Mouse (Mus musculus) 416B (cell line): ENCODE results near the gene Rcor3.
A peak's percentile ranks its signal among the peaks of the same experiment; 100 is the strongest.

Source experiments
- DNase-seq: peaks from one replicate; pipeline ENCODE4 v3.0.0; 2011; ENCODE audit warnings: low read depth

The Rcor3 gene

GRCm38 (mm10) chr1:192068188-192068587 lies 69.7 kb downstream of the Rcor3 start:
- no peak for DNase-seq

GRCm38 (mm10) chr1:192066956-192067355 lies 70.9 kb downstream of the Rcor3 start:
- peak; percentile 36 for DNase-seq

- peak; percentile 60 for DNase-seq
Observed at GRCm38 (mm10) chr1:192063209-192063946, 74.5 kb downstream of the Rcor3 start.

- no peak for DNase-seq
Observed at GRCm38 (mm10) chr1:192062682-192063081, 75.2 kb downstream of the Rcor3 start.

GRCm38 (mm10) chr1:192061666-192062306 lies 76.1 kb downstream of the Rcor3 start:
- peak; percentile 57 for DNase-seq

- DNase-seq: no peak
Observed at GRCm38 (mm10) chr1:192058911-192059310, 79.0 kb downstream of the Rcor3 start.

GRCm38 (mm10) chr1:192053726-192054125 lies 84.1 kb downstream of the Rcor3 start:
- no peak for DNase-seq

GRCm38 (mm10) chr1:192052986-192053385 lies 84.9 kb downstream of the Rcor3 start:
- DNase-seq: no peak

GRCm38 (mm10) chr1:192052461-192052860 lies 85.4 kb downstream of the Rcor3 start:
- DNase-seq: no peak
